Mouse (Mus musculus) thymus, postnatal 0 days (tissue): Measurements from ENCODE around the gene Rnf17. TPM values are rescaled to one million over a fixed set of nuclear protein-coding genes. Genes with fewer than 3 reads are reported as not detected.

ENCODE experiments used
- DNase-seq: peaks from one replicate; pipeline ENCODE4 v3.0.0-alpha.2; 2015; ENCODE audit warnings: low spot score
- polyA plus RNA-seq: library from polyadenylated mRNA; unstranded; fragments of >200 nt; fragmentation: Nextera tagmentation; extraction: Ambion mirVana; gene quantifications from 2 replicates; pipeline ENCODE4 v1.2.1, GENCODE M21; 2015

Gene Rnf17
- 0.42 and 0.92 TPM in 2 replicates for polyA plus RNA-seq

DNA sequence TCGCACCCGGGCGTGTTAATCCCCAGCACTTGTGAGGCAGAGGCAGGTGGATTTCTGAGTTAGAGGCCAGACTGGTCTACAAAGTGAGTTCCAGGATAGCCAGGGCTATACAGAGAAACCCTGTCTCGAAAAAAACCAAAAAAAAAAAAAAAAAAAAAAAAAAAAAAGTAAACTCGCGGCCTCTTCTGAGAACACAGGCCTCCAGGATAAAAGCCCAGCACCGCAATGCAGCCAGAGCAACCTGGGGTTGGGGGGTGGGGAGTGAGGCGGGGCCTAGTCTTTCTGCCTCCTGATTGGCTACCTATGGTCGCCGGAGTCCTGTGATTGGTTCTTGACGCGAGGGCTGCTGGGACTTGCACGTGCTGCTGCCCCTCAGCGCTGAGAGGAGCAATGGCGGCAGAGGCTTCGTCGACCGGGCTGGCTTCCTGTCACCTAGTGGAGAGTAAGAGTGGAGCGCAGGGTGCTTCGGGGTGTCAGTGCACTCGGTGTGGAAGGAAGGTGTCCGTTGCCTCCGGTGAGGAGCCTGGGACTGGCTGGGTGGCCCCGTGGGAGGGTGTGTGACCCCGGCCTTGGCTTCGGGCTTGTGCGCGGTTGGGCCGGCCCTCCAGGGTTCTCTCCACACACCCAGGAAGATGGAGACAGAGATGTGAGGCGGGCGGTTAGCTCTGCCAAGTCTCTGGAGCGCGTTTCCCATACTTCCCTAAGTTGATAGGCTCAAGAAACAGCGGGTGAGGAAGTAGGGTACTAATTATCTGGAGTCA is at the start of gene Rnf17:
Rnf17 (plus strand) TSS at position 271 of the 761 bp plus-strand sequence.
- DNase-seq, result no peak

GRCm38 (mm10) chr14:56354803-56355202 is 47.6 kb upstream of the Rnf17 start:
- no peak for DNase-seq

GRCm38 (mm10) chr14:56355396-56355795 is 47.0 kb upstream of the Rnf17 start:
- DNase-seq, result no peak

GRCm38 (mm10) chr14:56356196-56356595 is 46.2 kb upstream of the Rnf17 start:
- no peak for DNase-seq

DNA sequence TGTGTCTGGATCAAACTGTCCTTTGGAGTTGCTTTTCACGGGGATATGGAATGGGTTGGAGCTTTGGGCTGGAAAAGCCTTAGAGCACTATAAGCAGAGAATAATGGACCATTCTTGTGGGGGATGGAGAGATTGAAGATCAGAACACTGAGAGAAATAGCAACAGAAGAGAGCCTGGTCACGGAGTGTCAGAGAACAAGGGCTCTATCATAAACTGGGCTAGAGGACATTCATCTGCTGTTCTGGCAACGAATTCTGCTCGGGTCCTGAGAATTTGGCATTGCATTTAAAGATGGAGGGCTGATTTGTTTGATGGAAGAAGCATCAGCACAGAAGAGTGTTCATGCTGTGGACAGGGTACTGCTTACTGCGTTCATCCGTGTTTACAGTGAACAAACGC is 44.0 kb upstream of the Rnf17 start:
- DNase-seq, result no peak

DNA sequence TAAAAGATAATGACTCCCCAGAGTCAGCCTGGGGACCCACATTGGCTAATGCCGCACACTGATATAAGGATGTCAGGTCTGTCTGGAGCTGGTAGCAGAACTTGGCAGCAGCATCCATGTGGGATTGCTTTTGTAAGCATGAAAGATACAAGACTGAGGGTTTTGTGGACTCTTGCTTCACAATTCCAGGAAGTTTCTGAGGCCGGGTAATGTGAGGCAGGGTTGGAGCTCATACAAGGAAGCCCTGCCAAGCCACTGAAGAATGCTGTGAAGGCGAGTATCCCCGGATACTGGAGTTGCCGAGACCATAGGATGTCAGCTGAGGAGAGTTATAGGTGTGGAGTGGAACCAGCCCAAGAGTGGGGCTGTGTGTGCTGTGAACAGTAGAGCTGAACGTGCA is 43.2 kb upstream of the Rnf17 start:
- no peak for DNase-seq

- no peak for DNase-seq
Measured at GRCm38 (mm10) chr14:56364711-56365237, 37.6 kb upstream of the Rnf17 start, which contains the start of gene Atp12a. Atp12a (plus strand) TSS chr14:56365068.

DNA sequence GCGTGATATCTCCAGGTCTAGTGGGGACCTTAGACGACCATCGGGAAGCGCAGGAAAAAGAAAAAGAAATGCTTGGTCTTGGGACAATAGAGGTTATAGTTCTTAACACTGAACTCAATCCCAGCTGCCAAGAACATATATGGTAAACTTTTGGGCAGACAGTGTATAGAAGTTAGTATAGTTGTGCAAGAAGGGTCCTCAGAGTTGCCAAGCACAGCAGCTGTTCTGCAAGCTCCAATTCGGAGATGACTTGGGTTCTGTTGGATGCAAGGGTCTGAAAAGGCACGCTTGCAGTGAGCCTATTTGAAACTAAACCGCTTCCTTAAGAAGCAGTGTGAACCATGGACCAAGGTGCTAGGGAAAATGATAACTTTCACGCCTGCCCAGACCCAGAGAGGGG is 37.1 kb upstream of the Rnf17 start:
- DNase-seq, result no peak

GRCm38 (mm10) chr14:56366712-56367111 is 35.7 kb upstream of the Rnf17 start:
- DNase-seq, result no peak

DNA sequence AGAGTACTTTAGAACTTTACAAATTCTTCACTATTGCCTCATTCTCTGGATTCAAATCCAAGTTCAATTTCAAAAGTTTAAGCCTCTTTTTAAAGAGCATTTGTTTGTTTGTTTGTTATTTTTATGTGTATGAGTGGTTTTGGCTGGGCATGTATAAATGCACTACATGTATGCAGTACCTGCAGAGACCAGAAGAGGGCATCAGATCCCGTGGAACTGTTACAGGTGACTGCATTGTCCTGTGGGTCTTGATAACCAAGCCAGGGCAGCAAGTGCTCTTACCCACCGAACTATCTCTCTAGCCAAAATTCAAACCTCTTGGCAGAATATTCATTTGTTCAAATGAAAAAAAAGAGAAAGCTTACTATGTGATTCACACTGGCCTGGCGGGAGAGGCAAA is 33.5 kb upstream of the Rnf17 start:
- DNase-seq, result peak; percentile 9

DNA sequence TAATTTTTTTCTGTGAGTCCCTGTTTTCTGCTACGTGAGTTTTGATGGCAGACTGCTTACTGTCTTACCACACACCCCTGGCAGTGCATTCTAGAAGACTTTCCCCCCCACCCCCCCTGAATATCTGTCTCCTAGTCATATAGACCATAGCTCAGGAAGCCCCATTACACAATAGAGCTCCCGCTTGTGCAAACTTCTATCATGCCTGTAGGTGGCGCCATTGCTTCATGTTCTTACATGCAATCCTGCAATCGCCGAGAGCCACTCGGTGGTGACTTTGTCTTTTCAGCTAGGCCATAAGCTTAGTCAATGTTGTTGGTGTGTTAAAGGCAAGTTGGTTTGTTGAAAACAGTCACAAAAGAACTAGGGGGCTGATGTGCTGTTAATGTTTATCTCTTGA is 26.6 kb upstream of the Rnf17 start:
- peak; percentile 83 for DNase-seq

DNA sequence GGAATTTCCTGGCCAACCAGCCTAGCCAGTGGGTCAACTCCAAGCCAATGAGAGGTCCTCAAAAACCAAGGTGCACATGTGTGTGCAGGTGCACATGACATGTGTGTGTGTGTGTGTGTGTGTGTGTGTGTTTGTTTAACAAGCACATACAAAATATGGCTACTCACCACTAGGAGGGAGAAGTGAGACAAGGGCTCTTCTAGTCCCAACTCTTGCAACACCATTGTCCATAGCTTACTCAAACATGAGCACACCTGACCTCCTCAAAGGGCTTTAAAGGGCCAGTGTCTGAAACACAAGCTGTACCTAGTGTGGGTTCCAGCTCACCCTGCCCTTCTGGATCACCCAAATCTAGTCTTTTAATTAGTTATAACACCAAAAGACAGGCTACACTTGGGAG is 24.6 kb upstream of the Rnf17 start:
- DNase-seq, result no peak

DNA sequence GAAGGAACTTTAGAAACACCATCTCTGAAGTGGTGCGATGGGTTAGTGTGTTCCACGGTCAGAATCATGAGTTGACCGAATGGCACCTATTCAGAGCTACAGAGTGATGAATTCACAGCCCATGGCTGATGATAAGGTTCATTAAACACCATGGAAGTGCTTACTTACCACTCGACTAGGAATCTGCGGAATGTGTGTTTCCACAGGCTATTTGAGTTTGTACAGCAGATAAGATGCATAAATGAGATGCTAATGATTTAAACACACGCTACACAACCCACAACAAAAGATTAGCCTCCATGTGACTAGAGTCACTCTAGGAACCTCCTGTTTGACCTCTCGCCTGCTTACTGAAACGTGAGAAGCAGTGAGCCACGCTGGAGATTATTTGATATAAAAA is 23.0 kb upstream of the Rnf17 start:
- no peak for DNase-seq

DNA sequence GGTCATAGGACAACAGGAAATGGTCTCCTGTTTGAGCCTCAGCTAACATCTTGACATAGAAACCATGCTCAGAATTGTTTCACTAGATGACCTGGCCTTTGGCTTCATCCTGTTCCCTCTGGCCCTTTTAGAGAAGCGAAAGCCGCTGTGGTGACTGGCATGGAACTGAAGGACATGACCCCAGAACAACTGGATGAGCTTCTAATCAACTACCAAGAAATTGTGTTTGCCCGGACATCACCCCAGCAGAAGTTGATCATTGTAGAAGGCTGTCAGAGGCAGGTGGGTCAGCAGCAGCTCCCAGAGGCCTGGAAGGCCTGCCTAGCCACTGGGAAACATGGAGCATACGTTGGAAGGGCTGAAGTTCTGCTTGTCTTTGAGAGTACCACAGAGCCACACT is 20.0 kb upstream of the Rnf17 start:
- no peak for DNase-seq

- DNase-seq, result no peak
Measured at GRCm38 (mm10) chr14:56390247-56390646, 12.1 kb upstream of the Rnf17 start.

- DNase-seq, result peak; percentile 10
Measured at GRCm38 (mm10) chr14:56393704-56394312, 8.6 kb upstream of the Rnf17 start.

DNA sequence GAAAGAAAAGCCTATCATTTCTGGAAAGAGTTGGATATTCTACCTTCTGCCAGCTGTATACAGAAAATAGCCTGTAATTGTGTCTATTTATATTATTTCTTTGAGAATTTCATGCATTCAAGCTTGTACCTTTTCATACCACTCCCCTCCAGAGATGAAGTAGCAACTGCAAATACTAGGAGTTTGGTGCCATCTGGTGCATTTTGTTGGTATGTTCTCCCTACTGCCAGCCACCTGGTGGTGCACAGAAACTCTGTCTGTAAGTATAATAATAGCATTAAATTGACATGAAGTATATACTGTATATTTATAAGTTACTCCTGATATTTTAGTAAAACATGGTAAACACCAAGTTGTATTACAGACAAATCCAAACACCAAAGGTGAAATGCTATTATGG is 4.4 kb upstream of the Rnf17 start:
- peak; percentile 32 for DNase-seq

GRCm38 (mm10) chr14:56403072-56403375 is 643 bp downstream of the Rnf17 start:
- DNase-seq, result no peak

GRCm38 (mm10) chr14:56462090-56462489 is 59.7 kb downstream of the Rnf17 start:
- no peak for DNase-seq

DNA sequence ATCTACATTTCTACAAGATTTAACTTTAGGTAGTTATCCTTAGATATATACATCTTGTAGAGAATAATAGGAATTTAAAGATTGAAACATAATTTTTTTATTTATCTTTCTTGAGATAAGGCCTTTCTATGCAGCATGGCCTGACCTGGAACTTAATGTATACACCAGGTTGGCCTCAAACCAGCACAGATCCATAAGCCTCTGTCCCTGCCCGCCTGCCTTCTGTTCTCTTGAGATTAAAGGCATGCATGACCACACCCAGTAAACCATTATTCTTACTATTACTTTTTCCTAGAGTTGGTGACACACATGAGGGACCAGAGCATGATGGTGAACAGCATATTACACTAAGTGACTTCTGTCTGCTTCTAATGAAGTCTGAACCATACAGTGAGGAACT is 60.3 kb downstream of the Rnf17 start:
- no peak for DNase-seq

- no peak for DNase-seq
Measured at GRCm38 (mm10) chr14:56468145-56468544, 65.8 kb downstream of the Rnf17 start.

- DNase-seq, result no peak
Measured at GRCm38 (mm10) chr14:56489806-56490205, 87.4 kb downstream of the Rnf17 start.

GRCm38 (mm10) chr14:56502407-56502806 is 100.0 kb downstream of the Rnf17 start:
- DNase-seq, result no peak
